ENCODE assay signal across 22 mouse cellular contexts in the genomic region with DNA sequence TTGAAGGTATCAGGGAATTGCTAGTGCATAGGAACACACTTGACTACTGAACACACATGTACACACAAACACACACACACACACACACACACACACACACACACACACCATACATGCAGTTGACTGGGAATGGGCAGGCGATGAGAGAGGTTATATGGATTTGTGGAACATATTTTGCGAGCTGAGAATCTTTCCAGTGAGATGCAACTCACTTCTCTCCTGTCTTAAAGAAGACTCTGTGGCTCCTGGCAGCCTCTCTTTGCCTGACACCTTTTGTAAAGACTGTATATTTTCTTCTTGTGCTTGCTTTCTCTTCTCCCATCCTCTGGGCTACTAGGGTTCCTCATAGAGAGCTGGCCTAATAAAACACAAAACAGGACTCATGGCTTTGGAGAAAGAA. TPM values are rescaled to one million over a fixed set of nuclear protein-coding genes. Genes with fewer than 3 reads are reported as not detected.
DNase-seq lines count a peak whose midpoint lies in the region; ATAC-seq and TF ChIP-seq lines count a peak whose summit lies in the region.
"Had no signal": no experiment of that assay in that cellular context is flagged by ENCODE, and none has a peak within 500 bp of the region (broad histone marks: within the 10 kb centered on the region; RNA-seq: fewer than 3 reads in every experiment).

No protein-coding gene starts in this region.

- TF ChIP-seq POLR2A in brain, embryonic 14.5 days (IDR thresholded peaks at IDR 0.05; ENCODE audit: borderline replicate concordance, extremely low read depth, insufficient read depth, insufficient read length, poor library complexity, severe bottlenecking): no peak
- no peak for TF ChIP-seq POLR2A in small intestine, adult 2 months (IDR thresholded peaks at IDR 0.05; ENCODE audit: low read depth, low read length)

- peaks cover 23% of the 10 kb centered on the region for H3K4me1 ChIP-seq in heart, embryonic 13.5 days
- H3K4me1 ChIP-seq in kidney, postnatal 0 days (replicated peaks; ENCODE audit: insufficient read depth, low read length): no peaks in the 10 kb centered on the region
- H3K4me1 ChIP-seq in small intestine, adult 2 months (ENCODE audit: control insufficient read depth, insufficient read depth, insufficient read length, low read length): 0 out of 2 replicates have a peak, but pooled peaks cover 2% of the 10 kb centered on the region

- 54% methylated on average over 2 of the region's 2 CpGs for WGBS in heart, embryonic 13.5 days
- 34% methylated on average over 2 of the region's 2 CpGs for WGBS in kidney, postnatal 0 days
- 42% methylated on average over 2 of the region's 2 CpGs for WGBS in small intestine, adult 2 months

- TF ChIP-seq CTCF in kidney, postnatal 0 days (IDR thresholded peaks at IDR 0.05; ENCODE audit: low read depth): no peak
- TF ChIP-seq CTCF in brain, embryonic 14.5 days (IDR thresholded peaks at IDR 0.05; ENCODE audit: borderline replicate concordance, extremely low read depth, insufficient read depth, insufficient read length): no peak
- no peak for TF ChIP-seq CTCF in small intestine, adult 2 months (IDR thresholded peaks at IDR 0.05; ENCODE audit: extremely low read depth, insufficient read length, insufficient replicate concordance, low read depth, low read length)

- H3K27me3 ChIP-seq in heart, embryonic 13.5 days (replicated peaks): peaks cover 67% of the 10 kb centered on the region
- H3K27me3 ChIP-seq in kidney, postnatal 0 days (ENCODE audit: insufficient read depth, low read length): no peaks in the 10 kb centered on the region
- H3K27me3 ChIP-seq in small intestine, adult 2 months (ENCODE audit: control insufficient read depth, insufficient read depth, low read length): peaks cover 33% of the 10 kb centered on the region
- H3K27me3 ChIP-seq: CH12.LX had no signal

- H3K36me3 ChIP-seq in heart, embryonic 13.5 days: no peaks in the 10 kb centered on the region
- no peaks in the 10 kb centered on the region for H3K36me3 ChIP-seq in kidney, postnatal 0 days (ENCODE audit: insufficient read depth, low read length)
- H3K36me3 ChIP-seq in small intestine, adult 2 months (ENCODE audit: control insufficient read depth, insufficient read depth, low read length): no peaks in the 10 kb centered on the region
- H3K36me3 ChIP-seq: heart, embryonic 15.5 days; limb, embryonic 15.5 days had no signal

- H3K4me3 ChIP-seq in heart, embryonic 13.5 days: no peak overlapping the region
- H3K4me3 ChIP-seq in kidney, postnatal 0 days (replicated peaks; ENCODE audit: low read depth, low read length): 0 out of 2 replicates have a peak overlapping the region, but pooled peaks have one; percentile 4
- no peak overlapping the region for H3K4me3 ChIP-seq in small intestine, adult 2 months (ENCODE audit: low read depth, low read length)
- H3K4me3 ChIP-seq: erythroblast, embryonic 14.5 days; limb, embryonic 15.5 days had no signal

- no peaks in the 10 kb centered on the region for H3K9me3 ChIP-seq in heart, embryonic 13.5 days
- H3K9me3 ChIP-seq in kidney, postnatal 0 days (replicated peaks; ENCODE audit: low read length): no peaks in the 10 kb centered on the region
- H3K9me3 ChIP-seq: heart, embryonic 15.5 days; limb, embryonic 15.5 days had no signal

- intact Hi-C loops in heart, postnatal 14 days (cut with DNase I): loop anchor here (2.0 kb wide), 1 partner anchor 54 kb away; no protein-coding TSS in a partner anchor

- H3K9ac ChIP-seq in heart, embryonic 13.5 days: no peak overlapping the region
- H3K9ac ChIP-seq in kidney, postnatal 0 days (ENCODE audit: low read depth, low read length): peak overlapping the region; percentile 91; the same call in 1 of the 2 replicates
- H3K9ac ChIP-seq: heart, embryonic 15.5 days; hindbrain, embryonic 14.5 days; limb, embryonic 15.5 days had no signal

- H3K27ac ChIP-seq in heart, embryonic 13.5 days (replicated peaks): peak overlapping the region; percentile 88
- peak overlapping the region; percentile 95 for H3K27ac ChIP-seq in kidney, postnatal 0 days
- peak overlapping the region; percentile 47; the same call in 1 of the 2 replicates for H3K27ac ChIP-seq in small intestine, adult 2 months (ENCODE audit: insufficient read depth, low read depth, low read length)
- H3K27ac ChIP-seq: hindbrain, embryonic 14.5 days; limb, embryonic 15.5 days had no signal

- peak overlapping the region; percentile 66 for H3K4me2 ChIP-seq in heart, embryonic 13.5 days
- H3K4me2 ChIP-seq in kidney, postnatal 0 days (ENCODE audit: low read length): peak overlapping the region; percentile 62
- H3K4me2 ChIP-seq: hindbrain, embryonic 14.5 days; limb, embryonic 15.5 days had no signal

- DNase-seq in heart, postnatal 14 days: no peak
- no peak for DNase-seq in kidney, postnatal 0 days (ENCODE audit: low spot score)
- DNase-seq in kidney, postnatal 25 days: no peak
- peak; percentile 23 for DNase-seq in brain, embryonic 14.5 days (ENCODE audit: low read depth)
- no peak for DNase-seq in layer of hippocampus, adult 18-20 months (ENCODE audit: low spot score in 2 of 2)
- DNase-seq: adrenal gland, adult 2 months; cerebellum, adult 11 months; cerebellum, postnatal 25 days; gastrocnemius, postnatal 36 days; kidney, postnatal 10 days; spleen, adult 18-20 months; thymus, postnatal 36 days had no signal

- no peak for ATAC-seq in heart, embryonic 13.5 days (ENCODE audit: extremely low read depth, insufficient number of reproducible peaks, low FRiP score, low TSS enrichment)
- ATAC-seq in kidney, postnatal 0 days (replicated peaks; ENCODE audit: low FRiP score, low read depth): no peak
- ATAC-seq: forebrain, embryonic 14.5 days had no signal

RNA-seq across cellular contexts. Expression of a gene that starts 0.9 kb away (rescaled TPM):
- polyA plus RNA-seq in heart, embryonic 13.5 days (2015; fragmentation: Nextera tagmentation; extraction: Ambion mirVana): 61.7 and 63.3 TPM in 2 replicates
- total RNA-seq in heart, postnatal 14 days (2021): 10 to 100 TPM; 21.0 to 21.5 TPM
- polyA plus RNA-seq in kidney, postnatal 0 days (2015; fragmentation: Nextera tagmentation; extraction: Ambion mirVana): 413 and 438 TPM in 2 replicates
- polyA plus RNA-seq in brain, embryonic 14.5 days (2012; rRNA removed): 0.44 and 0.96 TPM in 2 replicates
- 26.8 and 46.8 TPM in 2 replicates for polyA plus RNA-seq in small intestine, adult 2 months (2012; rRNA removed)
- not detected for total RNA-seq in layer of hippocampus, adult 18-20 months (2021)
- total RNA-seq: CH12.LX; gastrocnemius, postnatal 36 days; left cerebral cortex, postnatal 25 days; megakaryocyte-erythroid progenitor cell, adult 5-6 weeks had no signal
- polyA plus RNA-seq: erythroblast, embryonic 14.5 days had no signal

Comparison
In these comparisons a context has a peak if more than half of its experiments do, and no peak if none do; other contexts are left out.
1. RNA of a gene that starts 0.9 kb away (polyA plus RNA-seq): 413 to 438 TPM in kidney, postnatal 0 days, 61.7 to 63.3 TPM in heart, embryonic 13.5 days and 26.8 to 46.8 TPM in small intestine, adult 2 months; 0.44 to 0.96 TPM in brain, embryonic 14.5 days; every median in the first group is over 10 times any median in the second.
2. Peak in every context shown above with its lines, with median percentiles within 50 percentile points of each other: H3K27ac ChIP-seq.